Mouse (Mus musculus): ENCODE measurements around the gene Rfc2.
"Not testable (repeated sequence)": the region's sequence is repeated elsewhere in the genome, so short reads cannot be mapped to it uniquely, and the experiment has no call there.

The Rfc2 gene

GRCm38 (mm10) chr5:134647394-134647793 is 66.2 kb downstream of the Rfc2 start:
- DNase-seq (ENCODE audit: extremely low spot score, low spot score): no peak

- DNase-seq (ENCODE audit: extremely low spot score, low spot score): not testable (repeated sequence)
Observed at GRCm38 (mm10) chr5:134648976-134649375, 67.8 kb downstream of the Rfc2 start.

DNA sequence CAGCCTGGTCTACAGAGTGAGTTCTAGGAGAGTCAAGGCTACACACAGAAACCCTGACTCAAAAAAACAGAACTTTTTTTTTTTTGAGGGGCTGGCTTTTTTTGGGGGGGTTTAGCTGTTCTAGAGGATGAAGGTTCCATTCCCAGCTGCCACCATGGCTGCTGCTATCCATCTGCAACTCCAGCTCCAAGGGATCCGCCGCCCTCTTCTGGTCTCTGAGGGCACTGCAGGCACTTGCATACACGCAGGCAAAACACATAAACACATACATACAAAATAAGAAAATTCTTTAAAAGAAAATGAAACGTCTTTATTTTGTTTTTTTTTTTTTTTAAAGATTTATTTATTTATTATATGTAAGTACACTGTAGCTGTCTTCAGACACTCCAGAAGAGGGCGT is 69.8 kb downstream of the Rfc2 start:
- DNase-seq (ENCODE audit: extremely low spot score, low spot score): peak; percentile 27
